ENCODE assay signal across 12 mouse cellular contexts in the genomic region with DNA sequence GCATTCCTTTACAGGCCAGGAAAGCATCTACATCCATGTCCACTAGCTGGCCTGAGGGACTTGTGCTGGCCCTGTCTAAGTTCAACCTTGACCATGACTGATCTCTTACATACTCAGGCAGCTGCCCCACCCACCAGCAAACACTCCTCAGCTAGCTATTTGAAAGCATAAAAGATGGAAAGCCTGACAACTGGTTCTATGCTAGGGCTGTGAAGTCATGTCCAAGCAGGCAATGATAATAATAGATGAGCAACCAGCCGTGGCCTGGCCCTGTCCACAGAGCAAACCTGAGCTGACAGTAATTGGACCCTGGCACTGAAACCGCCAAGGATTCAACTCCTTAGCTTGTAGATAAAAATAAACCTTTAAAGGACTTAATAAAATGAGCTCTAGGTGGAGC.
A peak's percentile ranks its signal among the peaks of the same experiment; 100 is the strongest.
DNase-seq lines count a peak whose midpoint lies in the region; ATAC-seq lines count a peak whose summit lies in the region.
"Had no signal": no experiment of that assay in that cellular context is flagged by ENCODE, and none has a peak within 500 bp of the region (broad histone marks: within the 10 kb centered on the region; RNA-seq: fewer than 3 reads in every experiment).

No protein-coding gene starts in this region.

- H3K4me1 ChIP-seq in embryonic facial prominence, embryonic 14.5 days (ENCODE audit: control insufficient read depth, insufficient read depth, low read length): peaks cover 10% of the 10 kb centered on the region
- peaks cover 14% of the 10 kb centered on the region for H3K4me1 ChIP-seq in embryonic facial prominence, embryonic 10.5 days
- H3K4me1 ChIP-seq in embryonic facial prominence, embryonic 15.5 days: peaks cover 11% of the 10 kb centered on the region
- H3K4me1 ChIP-seq in kidney, embryonic 14.5 days (ENCODE audit: control insufficient read depth, insufficient read depth, low read length): peaks cover 9% of the 10 kb centered on the region; the same call in 1 of the 2 replicates
- H3K4me1 ChIP-seq in liver, embryonic 12.5 days: no peaks in the 10 kb centered on the region
- H3K4me1 ChIP-seq in forebrain, embryonic 11.5 days (replicated peaks; ENCODE audit: control insufficient read depth, insufficient read depth, low read length): peaks cover 2% of the 10 kb centered on the region; the same call in 1 of the 2 replicates
- H3K4me1 ChIP-seq: heart, embryonic 10.5 days had no signal

- DNase-seq in embryonic facial prominence, embryonic 14.5 days (ENCODE audit: low spot score): peak; percentile 64
- DNase-seq in embryonic facial prominence, embryonic 10.5 days (ENCODE audit: low spot score): no peak
- DNase-seq in adrenal gland, postnatal 10 days: peak; percentile 12
- DNase-seq in forebrain, embryonic 11.5 days (ENCODE audit: low spot score): no peak
- DNase-seq: right cerebral cortex, adult 18-20 months; thymus, postnatal 4 days had no signal

- no peak overlapping the region for H3K4me3 ChIP-seq in embryonic facial prominence, embryonic 14.5 days (ENCODE audit: low read depth, low read length)
- no peak overlapping the region for H3K4me3 ChIP-seq in embryonic facial prominence, embryonic 10.5 days
- no peak overlapping the region for H3K4me3 ChIP-seq in embryonic facial prominence, embryonic 15.5 days (replicated peaks)
- no peak overlapping the region for H3K4me3 ChIP-seq in kidney, embryonic 14.5 days (ENCODE audit: low read length)
- H3K4me3 ChIP-seq in liver, embryonic 12.5 days: no peak overlapping the region
- no peak overlapping the region for H3K4me3 ChIP-seq in forebrain, embryonic 11.5 days (ENCODE audit: low read depth, low read length)
- H3K4me3 ChIP-seq: heart, embryonic 10.5 days had no signal

- ATAC-seq in embryonic facial prominence, embryonic 14.5 days (ENCODE audit: low read depth): peak; percentile 47
- ATAC-seq in embryonic facial prominence, embryonic 15.5 days (ENCODE audit: insufficient number of reproducible peaks, low FRiP score, low TSS enrichment, low read depth): peak; percentile 47; the same call in 1 of the 2 replicates
- peak; percentile 81; the same call in 1 of the 2 replicates for ATAC-seq in kidney, embryonic 14.5 days (ENCODE audit: low FRiP score, low TSS enrichment)
- no peak for ATAC-seq in liver, embryonic 12.5 days
- ATAC-seq in activated CD4-positive, CD25-positive, alpha-beta regulatory T cell, adult 4 months: no peak
- no peak for ATAC-seq in forebrain, embryonic 11.5 days (replicated peaks; ENCODE audit: low FRiP score)

- H3K27me3 ChIP-seq in embryonic facial prominence, embryonic 14.5 days (replicated peaks; ENCODE audit: control insufficient read depth, insufficient read depth, low read length): no peaks in the 10 kb centered on the region
- H3K27me3 ChIP-seq in embryonic facial prominence, embryonic 10.5 days (replicated peaks; ENCODE audit: low read depth, poor library complexity, severe bottlenecking): no peaks in the 10 kb centered on the region
- no peaks in the 10 kb centered on the region for H3K27me3 ChIP-seq in embryonic facial prominence, embryonic 15.5 days
- H3K27me3 ChIP-seq in kidney, embryonic 14.5 days (ENCODE audit: control insufficient read depth, insufficient read depth, low read length): no peaks in the 10 kb centered on the region
- no peaks in the 10 kb centered on the region for H3K27me3 ChIP-seq in liver, embryonic 12.5 days (replicated peaks)
- no peaks in the 10 kb centered on the region for H3K27me3 ChIP-seq in forebrain, embryonic 11.5 days (ENCODE audit: control insufficient read depth, insufficient read depth, low read length)

- no peak overlapping the region for H3K27ac ChIP-seq in embryonic facial prominence, embryonic 14.5 days (replicated peaks; ENCODE audit: low read depth, low read length)
- H3K27ac ChIP-seq in embryonic facial prominence, embryonic 10.5 days (replicated peaks): no peak overlapping the region
- H3K27ac ChIP-seq in embryonic facial prominence, embryonic 15.5 days (replicated peaks): no peak overlapping the region
- H3K27ac ChIP-seq in kidney, embryonic 14.5 days (ENCODE audit: low read depth, low read length): no peak overlapping the region
- no peak overlapping the region for H3K27ac ChIP-seq in liver, embryonic 12.5 days
- no peak overlapping the region for H3K27ac ChIP-seq in forebrain, embryonic 11.5 days (ENCODE audit: low read depth, low read length)
- H3K27ac ChIP-seq: heart, embryonic 10.5 days; liver, embryonic 14.5 days had no signal

- H3K9me3 ChIP-seq in embryonic facial prominence, embryonic 14.5 days (ENCODE audit: control insufficient read depth, low read length): no peaks in the 10 kb centered on the region
- H3K9me3 ChIP-seq in embryonic facial prominence, embryonic 10.5 days: no peaks in the 10 kb centered on the region
- H3K9me3 ChIP-seq in embryonic facial prominence, embryonic 15.5 days (replicated peaks): no peaks in the 10 kb centered on the region
- H3K9me3 ChIP-seq in kidney, embryonic 14.5 days (ENCODE audit: control insufficient read depth, low read length): no peaks in the 10 kb centered on the region
- no peaks in the 10 kb centered on the region for H3K9me3 ChIP-seq in liver, embryonic 12.5 days (replicated peaks)
- H3K9me3 ChIP-seq in forebrain, embryonic 11.5 days (ENCODE audit: control insufficient read depth, low read length): no peaks in the 10 kb centered on the region
- H3K9me3 ChIP-seq: heart, embryonic 10.5 days had no signal

- H3K36me3 ChIP-seq in embryonic facial prominence, embryonic 14.5 days (ENCODE audit: control insufficient read depth, insufficient read depth, low read length): no peaks in the 10 kb centered on the region
- no peaks in the 10 kb centered on the region for H3K36me3 ChIP-seq in embryonic facial prominence, embryonic 10.5 days (replicated peaks)
- no peaks in the 10 kb centered on the region for H3K36me3 ChIP-seq in embryonic facial prominence, embryonic 15.5 days
- H3K36me3 ChIP-seq in kidney, embryonic 14.5 days (ENCODE audit: control insufficient read depth, insufficient read depth, low read length): no peaks in the 10 kb centered on the region
- no peaks in the 10 kb centered on the region for H3K36me3 ChIP-seq in liver, embryonic 12.5 days
- H3K36me3 ChIP-seq in forebrain, embryonic 11.5 days (ENCODE audit: control insufficient read depth, insufficient read depth, low read length): no peaks in the 10 kb centered on the region
- H3K36me3 ChIP-seq: heart, embryonic 10.5 days had no signal

- H3K4me2 ChIP-seq in embryonic facial prominence, embryonic 14.5 days (ENCODE audit: low read depth, low read length): no peak overlapping the region
- no peak overlapping the region for H3K4me2 ChIP-seq in embryonic facial prominence, embryonic 15.5 days (replicated peaks)
- no peak overlapping the region for H3K4me2 ChIP-seq in kidney, embryonic 14.5 days (replicated peaks; ENCODE audit: low read depth, low read length)
- H3K4me2 ChIP-seq in liver, embryonic 12.5 days: no peak overlapping the region
- H3K4me2 ChIP-seq in forebrain, embryonic 11.5 days (ENCODE audit: low read depth, low read length, severe bottlenecking): no peak overlapping the region

- 49% methylated on average over 2 of the region's 2 CpGs for WGBS in embryonic facial prominence, embryonic 14.5 days
- 60% methylated on average over 2 of the region's 2 CpGs for WGBS in embryonic facial prominence, embryonic 10.5 days
- WGBS in embryonic facial prominence, embryonic 15.5 days: 31% methylated on average over 2 of the region's 2 CpGs
- 39% methylated on average over 2 of the region's 2 CpGs for WGBS in kidney, embryonic 14.5 days
- 66% methylated on average over 2 of the region's 2 CpGs for WGBS in liver, embryonic 12.5 days (ENCODE audit: insufficient replicate concordance)
- WGBS in forebrain, embryonic 11.5 days: 62% methylated on average over 2 of the region's 2 CpGs

- H3K9ac ChIP-seq in embryonic facial prominence, embryonic 14.5 days (ENCODE audit: low read depth, low read length): no peak overlapping the region
- no peak overlapping the region for H3K9ac ChIP-seq in embryonic facial prominence, embryonic 15.5 days
- no peak overlapping the region for H3K9ac ChIP-seq in kidney, embryonic 14.5 days (ENCODE audit: low read depth, low read length)
- H3K9ac ChIP-seq in liver, embryonic 12.5 days: no peak overlapping the region
- H3K9ac ChIP-seq in forebrain, embryonic 11.5 days (ENCODE audit: low read length): no peak overlapping the region
- H3K9ac ChIP-seq: liver, embryonic 14.5 days had no signal

Comparison
In these comparisons a context has a peak if more than half of its experiments do, and no peak if none do; other contexts are left out.
1. DNase-seq: peak in embryonic facial prominence, embryonic 14.5 days (single experiment) and adrenal gland, postnatal 10 days (single experiment); none in embryonic facial prominence, embryonic 10.5 days (single experiment) and forebrain, embryonic 11.5 days (single experiment).
2. ATAC-seq: peak in embryonic facial prominence, embryonic 14.5 days (single experiment), embryonic facial prominence, embryonic 15.5 days (single experiment) and kidney, embryonic 14.5 days (single experiment); none in liver, embryonic 12.5 days (single experiment), activated CD4-positive, CD25-positive, alpha-beta regulatory T cell, adult 4 months (single experiment) and forebrain, embryonic 11.5 days (single experiment).